ENCODE assay signal across 21 mouse cellular contexts in genomic region chr1:165322934-165323333, GRCm38 (mm10). TPM values are rescaled to one million over a fixed set of nuclear protein-coding genes. Genes with fewer than 3 reads are reported as not detected.
DNase-seq lines count a peak whose midpoint lies in the region; ATAC-seq and TF ChIP-seq lines count a peak whose summit lies in the region.
"Had no signal": no experiment of that assay in that cellular context is flagged by ENCODE, and none has a peak within 500 bp of the region (broad histone marks: within the 10 kb centered on the region; RNA-seq: fewer than 3 reads in every experiment).

No protein-coding gene starts in this region.

- H3K9ac ChIP-seq in liver, embryonic 15.5 days, result no peak overlapping the region
- H3K9ac ChIP-seq in midbrain, postnatal 0 days (replicated peaks; ENCODE audit: low read length, poor library complexity, severe bottlenecking), result no peak overlapping the region
- H3K9ac ChIP-seq: heart, embryonic 15.5 days had no signal

- H3K4me1 ChIP-seq in liver, embryonic 15.5 days (replicated peaks), result peaks cover 41% of the 10 kb centered on the region
- no peaks in the 10 kb centered on the region for H3K4me1 ChIP-seq in midbrain, postnatal 0 days (ENCODE audit: insufficient read depth, low read length)

- TF ChIP-seq CTCF in midbrain, postnatal 0 days (IDR thresholded peaks at IDR 0.05), result no peak

- peak; percentile 62 for ATAC-seq in erythroblast, adult 5-6 weeks (replicated peaks; ENCODE audit: low FRiP score, poor library complexity, severe bottlenecking)
- peak; percentile 88 for ATAC-seq in liver, embryonic 15.5 days (ENCODE audit: insufficient read depth)
- ATAC-seq in midbrain, postnatal 0 days (ENCODE audit: low FRiP score), result no peak

- H3K4me3 ChIP-seq in liver, embryonic 15.5 days (replicated peaks), result no peak overlapping the region
- no peak overlapping the region for H3K4me3 ChIP-seq in midbrain, postnatal 0 days (ENCODE audit: low read depth, low read length)
- H3K4me3 ChIP-seq: embryonic facial prominence, embryonic 10.5 days; heart, embryonic 15.5 days had no signal

- 7% methylated on average over 7 of the region's 7 CpGs for WGBS in liver, embryonic 15.5 days (ENCODE audit: insufficient replicate concordance)
- WGBS in midbrain, postnatal 0 days, result 81% methylated on average over 7 of the region's 7 CpGs

- H3K4me2 ChIP-seq in liver, embryonic 15.5 days, result peak overlapping the region; percentile 37
- no peak overlapping the region for H3K4me2 ChIP-seq in midbrain, postnatal 0 days (ENCODE audit: low read depth, low read length, poor library complexity, severe bottlenecking)
- H3K4me2 ChIP-seq: heart, embryonic 15.5 days had no signal

- H3K9me3 ChIP-seq in liver, embryonic 15.5 days (replicated peaks), result no peaks in the 10 kb centered on the region
- no peaks in the 10 kb centered on the region for H3K9me3 ChIP-seq in midbrain, postnatal 0 days (ENCODE audit: low read length)
- H3K9me3 ChIP-seq: embryonic facial prominence, embryonic 10.5 days; heart, embryonic 15.5 days had no signal

- peak; percentile 13 for DNase-seq in thymus, postnatal 14 days
- no peak for DNase-seq in thymus, postnatal 10 days (ENCODE audit: low spot score in 2 of 2)
- DNase-seq in yolk sac, embryonic 10.5 days (ENCODE audit: low spot score), result peak; percentile 7
- no peak for DNase-seq in urinary bladder, adult 18-20 months (ENCODE audit: low spot score in 2 of 2)
- DNase-seq in retina, embryonic 14.5 days (ENCODE audit: low spot score), result no peak
- no peak for DNase-seq in midbrain, postnatal 0 days (ENCODE audit: low spot score)
- DNase-seq: cerebellum, adult 11-12 months; cerebellum, postnatal 25 days; gastrocnemius, postnatal 10 days; heart, adult 18-20 months; kidney, adult 9 months; left cerebral cortex, postnatal 4 days; lung, adult 18-20 months; lung, postnatal 4 days; midbrain, embryonic 14.5 days; right cerebral cortex, adult 18-20 months; spleen, adult 18-20 months had no signal

- H3K27ac ChIP-seq in liver, embryonic 15.5 days (replicated peaks), result peak overlapping the region; percentile 56
- H3K27ac ChIP-seq in midbrain, postnatal 0 days (ENCODE audit: low read depth, low read length), result no peak overlapping the region
- H3K27ac ChIP-seq: embryonic facial prominence, embryonic 10.5 days; heart, embryonic 15.5 days had no signal

- H3K36me3 ChIP-seq in liver, embryonic 15.5 days (replicated peaks), result peaks cover 6% of the 10 kb centered on the region; the same call in 1 of the 2 replicates
- peaks cover 58% of the 10 kb centered on the region for H3K36me3 ChIP-seq in midbrain, postnatal 0 days (ENCODE audit: insufficient read depth, low read length)
- H3K36me3 ChIP-seq: heart, embryonic 15.5 days had no signal

- H3K27me3 ChIP-seq in liver, embryonic 15.5 days, result no peaks in the 10 kb centered on the region
- H3K27me3 ChIP-seq in midbrain, postnatal 0 days (ENCODE audit: insufficient read depth, low read length), result no peaks in the 10 kb centered on the region
- H3K27me3 ChIP-seq: heart, embryonic 15.5 days had no signal

RNA-seq across cellular contexts. Expression of gene Gpr161, which starts 27.3 kb away (rescaled TPM):
- total RNA-seq in erythroblast, adult 5-6 weeks (2015; ENCODE audit: low replicate concordance), result not detected in 2 replicates
- total RNA-seq in erythroblast, adult 5-6 weeks (2017; ENCODE audit: low replicate concordance), result not detected in 2 replicates
- 0.05 TPM in 2 replicates for polyA plus RNA-seq in liver, embryonic 15.5 days (2015; fragmentation: Nextera tagmentation; extraction: Ambion mirVana)
- total RNA-seq in midbrain, postnatal 0 days (2014; rRNA removed), result 51.3 and 61.0 TPM in 2 replicates
- 2.5 and 2.7 TPM in 2 replicates for polyA plus RNA-seq in midbrain, postnatal 0 days (2015; fragmentation: Nextera tagmentation; extraction: Ambion mirVana)

Comparison
In these comparisons a context has a peak if more than half of its experiments do, and no peak if none do; other contexts are left out.
1. DNase-seq: peak in thymus, postnatal 14 days (single experiment) and yolk sac, embryonic 10.5 days (single experiment); none in thymus, postnatal 10 days (0 of 2), urinary bladder, adult 18-20 months (0 of 2), retina, embryonic 14.5 days (single experiment) and midbrain, postnatal 0 days (single experiment).
2. RNA of gene Gpr161, which starts 27.3 kb away (total RNA-seq): 51.3 to 61.0 TPM in midbrain, postnatal 0 days; not detected in erythroblast, adult 5-6 weeks; every median in the first group is over 10 times any median in the second.